Mouse (Mus musculus) hindbrain, postnatal 0 days (tissue): ENCODE results near the gene Sgta. TPM values are rescaled to one million over a fixed set of nuclear protein-coding genes. Genes with fewer than 3 reads are reported as not detected.

Experiments used
- ATAC-seq: fragments of 200-750 bp; cut with Nextera tagmentation; 2 replicates; pipeline ENCODE4 v1.8.0; 2017; ENCODE audit warnings: mild to moderate bottlenecking, moderate TSS enrichment, moderate library complexity
- DNase-seq: peaks from one replicate; pipeline ENCODE4 v3.0.0-alpha.2; 2015; ENCODE audit warnings: low spot score
- H3K27ac ChIP-seq: fragments of 300-500 bp; sonication (generic); 2 replicates; pipeline ENCODE4 v1.5.1; 2014; ENCODE audit warnings: mild to moderate bottlenecking
- H3K27me3 ChIP-seq: fragments of 300-500 bp; sonication (generic); 2 replicates; pipeline ENCODE4 v1.6.1; 2014; ENCODE audit warnings: low read length, mixed read lengths; ENCODE audit not compliant: insufficient read depth
- H3K36me3 ChIP-seq: fragments of 300-500 bp; sonication (generic); 2 replicates; pipeline ENCODE4 v1.6.1; 2014; ENCODE audit warnings: low read length, mixed read lengths; ENCODE audit not compliant: insufficient read depth
- H3K4me1 ChIP-seq: fragments of 300-500 bp; sonication (generic); 2 replicates; pipeline ENCODE4 v1.6.1; 2014; ENCODE audit warnings: antibody characterized with exemption, low read length, mixed read lengths; ENCODE audit not compliant: insufficient read depth
- H3K4me2 ChIP-seq: fragments of 300-500 bp; sonication (generic); 2 replicates; pipeline ENCODE4 v1.6.1; 2014; ENCODE audit warnings: low read depth, mild to moderate bottlenecking, low read length, moderate library complexity, mixed read lengths
- H3K4me3 ChIP-seq: fragments of 300-500 bp; sonication (generic); 2 replicates; pipeline ENCODE4 v1.5.1; 2014; ENCODE audit warnings: low read length
- H3K9ac ChIP-seq: fragments of 300-500 bp; sonication (generic); replicated peaks from 2 replicates; pipeline ENCODE4 v1.6.1; 2014; ENCODE audit warnings: mild to moderate bottlenecking, low read length, moderate library complexity, mixed read lengths
- H3K9me3 ChIP-seq: fragments of 300-500 bp; sonication (generic); 2 replicates; pipeline ENCODE4 v1.6.1; 2016; ENCODE audit warnings: low read length, mixed read lengths
- CTCF ChIP-seq: IDR thresholded peaks from 2 replicates; pipeline ENCODE4 v1.5.1; 2016; ENCODE audit warnings: antibody characterized with exemption, control low read depth, low read depth
- WGBS: fragments of 180-500 bp; shearing (Covaris S2); extraction: QIAGEN DNeasy Blood & Tissue Kit; methylation state at CpG from one replicate; pipeline ENCODE4 v1.1.7; 2014; 5-methylcytosine and 5-hydroxymethylcytosine counted together
- polyA plus RNA-seq: library from polyadenylated mRNA; unstranded; fragments of >200 nt; fragmentation: Nextera tagmentation; extraction: Ambion mirVana; gene quantifications from 2 replicates; pipeline ENCODE4 v1.2.1, GENCODE M21; 2015
- total RNA-seq: library from RNA; depleted of rRNA; stranded (reverse); fragments of >200 nt; gene quantifications from 2 replicates; pipeline ENCODE4 v1.2.3, GENCODE M21; 2014; rRNA removed

Gene Sgta
- total RNA-seq (264 and 279 TPM in 2 replicates), polyA plus RNA-seq (275 and 290 TPM in 2 replicates)

DNA sequence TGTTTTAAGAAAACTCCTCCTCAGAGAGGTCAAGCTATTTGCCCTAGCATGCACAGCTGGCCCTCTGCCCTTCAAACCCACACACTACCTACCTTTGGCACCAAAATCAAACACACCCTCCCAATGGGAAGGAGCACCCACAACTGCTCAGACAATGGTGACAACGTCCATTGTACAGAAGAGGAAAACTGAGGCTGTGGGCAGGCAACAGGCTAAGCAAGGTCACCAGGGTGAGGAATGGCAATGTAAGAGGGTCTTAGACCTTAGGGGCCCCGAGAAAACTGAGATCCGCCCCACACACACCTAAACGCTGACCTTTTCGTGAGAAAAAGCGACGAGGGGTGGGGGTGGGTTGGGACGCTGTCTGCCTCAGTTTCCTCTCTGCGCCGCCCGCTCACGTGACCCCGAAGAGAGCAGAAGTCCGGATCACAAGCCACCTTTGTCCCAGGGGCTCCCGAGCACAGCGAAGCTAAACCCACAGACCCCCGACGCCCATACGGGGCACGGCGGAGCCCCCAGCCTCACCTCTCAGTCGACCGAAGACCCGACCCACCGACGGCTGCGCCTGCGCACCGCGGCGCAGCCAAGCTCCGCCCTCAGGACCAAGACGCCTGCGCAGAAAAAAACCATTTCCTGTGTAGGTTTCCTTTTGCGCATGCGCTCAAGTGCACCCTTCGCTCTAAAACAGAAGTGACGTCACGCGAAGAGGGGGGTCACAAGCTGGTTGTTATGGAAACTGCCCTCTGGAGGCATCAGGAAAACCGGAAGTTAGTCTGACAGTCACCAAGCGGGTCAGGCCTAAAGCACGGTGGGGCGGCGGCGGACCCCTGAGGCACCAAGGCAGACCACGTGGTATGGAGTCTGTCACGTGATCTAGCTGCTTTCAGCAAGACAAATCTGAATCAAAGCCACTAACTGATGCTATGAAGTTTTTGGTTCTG lies at the start of gene Sgta:
Gene Sgta, minus strand, starts transcription at position 579 of the 941 bp plus-strand sequence.
- H3K9me3 ChIP-seq, result no peaks in the 10 kb centered on the region
- peak within 1 kb of the TSS; percentile 76 for H3K4me2 ChIP-seq
- DNase-seq, result peak; percentile 100
- no peaks in the 10 kb centered on the region for H3K27me3 ChIP-seq
- H3K4me1 ChIP-seq, result peaks cover 9% of the 10 kb centered on the region
- no peaks in the 10 kb centered on the region for H3K36me3 ChIP-seq
- under 1% methylated on average over 48 of the region's 48 CpGs for WGBS
- peak within 1 kb of the TSS; percentile 79 for H3K4me3 ChIP-seq
- H3K9ac ChIP-seq, result peak within 1 kb of the TSS; percentile 74
- peak; percentile 96 for ATAC-seq
- TF ChIP-seq CTCF, result no peak
- H3K27ac ChIP-seq, result peak within 1 kb of the TSS; percentile 64; the same call in 1 of the 2 replicates

DNA sequence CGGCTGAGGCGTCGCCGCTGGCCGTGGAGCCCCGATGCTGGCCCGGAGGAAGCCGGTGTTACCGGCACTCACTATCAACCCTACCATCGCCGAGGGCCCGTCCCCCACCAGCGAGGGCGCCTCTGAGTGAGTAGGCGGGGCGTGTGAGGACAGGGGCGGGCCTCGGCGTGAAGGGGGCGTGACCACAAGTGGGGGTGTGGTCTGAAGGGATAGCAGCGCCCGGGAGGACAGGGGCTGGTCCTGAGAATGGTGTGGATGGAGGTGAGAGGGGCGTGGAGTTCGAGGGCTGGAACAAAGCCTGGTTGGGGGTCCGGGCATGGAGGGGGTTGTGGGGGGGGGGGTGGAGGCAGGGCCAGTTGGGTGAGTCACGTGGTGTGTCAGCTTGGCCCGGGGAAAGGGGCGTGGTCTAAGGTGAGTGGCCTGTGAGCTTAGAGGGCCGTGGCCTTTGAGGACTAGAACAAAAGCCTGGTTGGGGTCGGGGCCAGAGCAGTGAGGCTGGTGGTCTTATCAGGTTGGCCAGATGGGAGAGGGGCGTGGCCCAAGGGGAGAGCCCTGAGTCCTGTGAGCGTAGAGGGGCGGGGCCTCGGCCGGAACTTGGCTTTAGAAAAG lies 46.2 kb upstream of the Sgta start:
- under 1% methylated on average over 35 of the region's 35 CpGs for WGBS
- H3K4me1 ChIP-seq, result peaks cover 14% of the 10 kb centered on the region
- no peaks in the 10 kb centered on the region for H3K9me3 ChIP-seq
- peak overlapping the region; percentile 99 for H3K27ac ChIP-seq
- peak overlapping the region; percentile 95 for H3K9ac ChIP-seq
- peak; percentile 35 for TF ChIP-seq CTCF
- H3K27me3 ChIP-seq, result no peaks in the 10 kb centered on the region
- peak overlapping the region; percentile 95 for H3K4me3 ChIP-seq
- peak overlapping the region; percentile 75 for H3K4me2 ChIP-seq
- peaks cover 23% of the 10 kb centered on the region for H3K36me3 ChIP-seq
- DNase-seq (peak; percentile 85), ATAC-seq (peak; percentile 93)

DNA sequence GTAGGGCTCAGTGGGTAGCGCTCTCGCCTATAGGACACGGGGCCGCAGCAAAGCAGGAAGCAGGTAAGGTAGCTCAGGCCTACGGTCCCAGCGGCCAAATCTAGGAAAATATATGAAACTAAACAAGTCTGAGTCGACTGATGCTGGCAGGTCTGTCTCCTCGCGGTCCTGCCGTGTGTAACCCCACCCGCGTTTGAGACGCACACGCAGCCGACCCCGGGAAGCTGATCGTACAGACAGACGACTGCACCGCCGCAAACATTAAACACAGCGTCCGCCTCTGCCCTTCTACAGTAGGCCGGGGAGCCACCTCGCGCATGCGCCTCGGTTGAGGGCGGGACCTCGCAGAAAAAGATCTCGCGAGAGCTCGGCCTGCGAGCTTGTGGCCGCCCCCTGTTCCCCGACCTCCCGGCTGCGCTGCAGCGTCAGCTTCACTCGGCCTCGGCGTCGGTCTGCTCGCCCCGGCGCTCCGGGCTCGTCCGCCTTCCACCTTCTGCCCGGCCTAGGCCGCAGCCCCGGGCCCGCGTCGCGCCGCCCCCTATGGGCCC lies 45.7 kb upstream of the Sgta start, which contains the start of gene Map2k2:
Gene Map2k2, plus strand, starts transcription at position 351 of the 548 bp plus-strand sequence.
- Histone ChIP-seq H3K4me3 (peak within 1 kb of the TSS; percentile 95), H3K4me2 (peak within 1 kb of the TSS; percentile 75), H3K9me3 (no peaks in the 10 kb centered on the region), H3K27me3 (no peaks in the 10 kb centered on the region), H3K9ac (peak within 1 kb of the TSS; percentile 95), H3K27ac (peak within 1 kb of the TSS; percentile 99), H3K36me3 (peaks cover 18% of the 10 kb centered on the region), H3K4me1 (peaks cover 14% of the 10 kb centered on the region)
- DNase-seq, result peak; percentile 98
- peak; percentile 95 for ATAC-seq
- under 1% methylated on average over 56 of the region's 56 CpGs for WGBS
- no peak for TF ChIP-seq CTCF

DNA sequence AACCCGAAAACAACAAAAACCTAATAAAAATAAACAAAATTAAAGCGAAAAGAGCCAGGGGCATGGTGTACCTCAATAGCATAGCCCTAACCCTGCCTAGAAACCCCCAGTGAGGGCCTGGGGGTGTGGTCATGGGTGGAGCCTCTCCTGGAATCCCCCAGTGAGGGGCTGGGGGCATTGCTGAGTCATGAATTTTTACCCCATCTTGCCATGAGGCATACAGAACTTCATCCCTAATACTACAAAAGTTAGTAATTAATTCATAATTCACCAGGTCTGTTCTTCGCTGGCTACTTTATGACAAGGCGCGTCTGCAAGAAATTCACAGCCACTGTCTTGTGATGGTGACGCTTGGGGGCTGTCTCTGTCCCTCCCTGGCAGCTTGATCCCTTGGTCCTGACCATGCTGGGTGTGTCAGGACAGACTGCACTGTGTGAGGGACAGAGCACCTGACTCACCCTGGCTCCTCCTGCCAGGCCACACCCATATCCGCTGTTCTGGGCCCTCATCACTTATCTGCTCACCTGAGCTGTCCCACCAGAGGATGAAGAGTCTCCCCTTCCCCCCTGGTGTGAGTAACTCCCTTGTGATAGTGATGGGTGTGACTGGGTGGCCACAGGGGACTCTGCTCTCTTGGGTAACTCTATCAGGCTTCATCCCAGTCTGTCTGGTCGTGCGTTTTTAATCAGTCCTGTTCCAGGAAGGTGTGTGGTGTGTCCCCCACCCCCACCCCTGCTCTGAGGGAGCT lies 35.1 kb upstream of the Sgta start:
- Histone ChIP-seq H3K4me2 (no peak overlapping the region), H3K27ac (no peak overlapping the region), H3K4me1 (no peaks in the 10 kb centered on the region), H3K9me3 (no peaks in the 10 kb centered on the region), H3K36me3 (no peaks in the 10 kb centered on the region), H3K4me3 (no peak overlapping the region), H3K9ac (no peak overlapping the region), H3K27me3 (no peaks in the 10 kb centered on the region)
- 64% methylated on average over 9 of the region's 9 CpGs for WGBS
- ATAC-seq (no peak), DNase-seq (no peak)
- no peak for TF ChIP-seq CTCF

DNA sequence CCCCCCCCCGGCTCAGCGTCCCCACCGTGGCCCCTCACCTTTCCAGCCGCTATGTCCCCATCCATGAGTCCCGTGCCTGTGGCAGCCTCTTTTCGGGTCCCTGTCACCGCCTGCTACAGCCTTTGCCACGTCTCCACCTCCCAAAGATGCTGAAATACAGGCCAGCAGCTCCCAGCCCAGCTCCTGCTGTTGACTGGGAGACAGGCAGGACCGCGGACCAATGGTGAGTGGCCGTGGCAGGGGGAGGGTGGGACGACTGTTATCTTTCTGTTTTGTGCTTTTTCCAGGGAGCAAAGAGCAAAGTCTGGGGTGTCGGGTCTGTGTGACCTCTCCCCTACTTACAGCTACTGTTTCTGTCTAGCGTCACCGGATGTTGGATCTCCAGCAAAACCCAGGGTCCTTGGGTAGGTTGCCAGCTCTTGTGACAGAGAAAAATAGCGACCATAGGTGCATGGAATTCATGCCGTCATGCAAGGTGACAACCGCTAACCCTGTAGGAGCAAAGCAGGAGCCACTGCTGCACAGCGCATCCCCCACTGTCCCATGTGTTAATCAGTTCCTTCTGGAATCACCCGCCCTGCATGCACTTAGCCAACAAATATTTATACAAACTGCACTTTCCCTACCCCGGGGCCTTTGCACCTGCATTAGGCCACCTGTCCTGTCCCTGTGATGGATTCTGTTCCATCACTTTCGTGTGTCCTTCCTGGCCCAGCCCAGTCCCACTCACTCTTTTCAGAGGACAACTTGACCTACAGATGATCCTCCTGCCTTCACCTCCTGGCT lies 32.7 kb upstream of the Sgta start:
- no peak for TF ChIP-seq CTCF
- DNase-seq (no peak), ATAC-seq (no peak)
- 64% methylated on average over 22 of the region's 22 CpGs for WGBS
- no peaks in the 10 kb centered on the region for H3K27me3 ChIP-seq
- no peaks in the 10 kb centered on the region for H3K9me3 ChIP-seq
- H3K4me2 ChIP-seq, result no peak overlapping the region
- H3K36me3 ChIP-seq, result no peaks in the 10 kb centered on the region
- H3K4me3 ChIP-seq, result no peak overlapping the region
- H3K27ac ChIP-seq, result no peak overlapping the region
- no peak overlapping the region for H3K9ac ChIP-seq
- 0 out of 2 replicates have a peak, but pooled peaks cover 3% of the 10 kb centered on the region for H3K4me1 ChIP-seq
